Mouse (Mus musculus) layer of hippocampus, postnatal 25 days (tissue): ENCODE measurements around the gene Prdx5. TPM values are rescaled to one million over a fixed set of nuclear protein-coding genes. Genes with fewer than 3 reads are reported as not detected.

Source experiments
- microRNA-seq, 2 experiments: library from miRNA; unstranded; fragments of <30 nt; microRNA quantifications; one replicate each; pipeline ENCODE4 v1.2.0; 2021
- total RNA-seq, 2 experiments: library from RNA; stranded (reverse); gene quantifications; 2 replicates each; pipeline ENCODE4 v1.2.3; 2021

Prdx5 gene
- total RNA-seq, 2 experiments from 2014 or later = 384 to 436 TPM

Small RNAs within 50 kb of the gene (microRNA-seq; reads per million reads assigned to microRNA genes)
- gene Mir6990 = 6.0 to 9.2 reads per million in 2 experiments

Other genes starting within 250 kb of the Prdx5 start
- 10 to 100 TPM; 32.0 to 34.7 TPM for gene Rps6ka4, start 69.5 kb downstream of the Prdx5 start, total RNA-seq
- 10 to 100 TPM in 1 of 2 experiments, 1 to 10 TPM in 1; 7.5 to 11.9 TPM for gene Ccdc88b, start 51.9 kb downstream of the Prdx5 start, total RNA-seq
- 10 to 100 TPM; 40.7 to 43.9 TPM for gene Trmt112, start 408 bp downstream of the Prdx5 start, total RNA-seq
- 10 to 100 TPM; 56.2 to 57.7 TPM for gene Esrra, start 11.7 kb upstream of the Prdx5 start, total RNA-seq
- 10 to 100 TPM; 11.0 to 12.1 TPM for gene Catsperz, start 15.3 kb upstream of the Prdx5 start, total RNA-seq
- 10 to 100 TPM; 18.4 to 20.2 TPM for gene Kcnk4, start 24.4 kb upstream of the Prdx5 start, total RNA-seq
- 10 to 100 TPM; 42.7 to 44.5 TPM for gene Bad, start 31.8 kb upstream of the Prdx5 start, total RNA-seq
- 100 to 1,000 TPM; 103 to 106 TPM for gene Gpr137, start 32.4 kb upstream of the Prdx5 start, total RNA-seq
- 10 to 100 TPM; 63.3 to 69.8 TPM for gene Ppp1r14b, start 64.9 kb upstream of the Prdx5 start, total RNA-seq
- gene Plcb3, start 66.4 kb upstream of the Prdx5 start, total RNA-seq = 10 to 100 TPM; 14.8 to 16.0 TPM
- 10 to 100 TPM; 88.6 to 93.9 TPM for gene Fkbp2, start 70.4 kb upstream of the Prdx5 start, total RNA-seq
- 10 to 100 TPM; 83.2 to 85.2 TPM for gene Vegfb, start 77.5 kb upstream of the Prdx5 start, total RNA-seq
- 10 to 100 TPM; 21.9 to 23.5 TPM for gene Dnajc4, start 82.5 kb upstream of the Prdx5 start, total RNA-seq
- 10 to 100 TPM; 13.5 to 14.9 TPM for gene Nudt22, start 86.0 kb upstream of the Prdx5 start, total RNA-seq
- gene Trpt1, start 86.0 kb upstream of the Prdx5 start, total RNA-seq = 10 to 100 TPM; 16.1 to 18.8 TPM
- 1 to 10 TPM; 4.3 to 4.6 TPM for gene Fermt3, start 109.4 kb upstream of the Prdx5 start, total RNA-seq
- 100 to 1,000 TPM; 169 to 202 TPM for gene Stip1, start 129.9 kb upstream of the Prdx5 start, total RNA-seq
- gene Macrod1, start 146.7 kb upstream of the Prdx5 start, total RNA-seq = 10 to 100 TPM; 16.4 to 22.0 TPM
- gene Flrt1, start 195.6 kb upstream of the Prdx5 start, total RNA-seq = 10 to 100 TPM; 18.3 to 21.2 TPM